Mouse (Mus musculus) embryonic stem cell, embryonic (primary cell): ENCODE results near the gene Prpf40a.

Experiments
- CTCF ChIA-PET, 4 experiments: fragments of 300-600 bp in 2 of 4; fragments of 350-600 bp in 2 of 4; sonication (Branson Sonifier 250); formaldehyde crosslinking; loops; one replicate each; lab custom pipeline; 2022; ENCODE audit warnings: inconsistent platforms in 2 of 4; lab: Charles Lee
- POLR2A ChIA-PET, 4 experiments: fragments of 300-600 bp in 2 of 4; fragments of 350-600 bp in 2 of 4; sonication (Branson Sonifier 250); formaldehyde crosslinking; loops; one replicate each; lab custom pipeline; 2022; ENCODE audit warnings: antibody characterized with exemption in 4 of 4, inconsistent platforms in 1 of 4; lab: Charles Lee

Prpf40a gene

DNA sequence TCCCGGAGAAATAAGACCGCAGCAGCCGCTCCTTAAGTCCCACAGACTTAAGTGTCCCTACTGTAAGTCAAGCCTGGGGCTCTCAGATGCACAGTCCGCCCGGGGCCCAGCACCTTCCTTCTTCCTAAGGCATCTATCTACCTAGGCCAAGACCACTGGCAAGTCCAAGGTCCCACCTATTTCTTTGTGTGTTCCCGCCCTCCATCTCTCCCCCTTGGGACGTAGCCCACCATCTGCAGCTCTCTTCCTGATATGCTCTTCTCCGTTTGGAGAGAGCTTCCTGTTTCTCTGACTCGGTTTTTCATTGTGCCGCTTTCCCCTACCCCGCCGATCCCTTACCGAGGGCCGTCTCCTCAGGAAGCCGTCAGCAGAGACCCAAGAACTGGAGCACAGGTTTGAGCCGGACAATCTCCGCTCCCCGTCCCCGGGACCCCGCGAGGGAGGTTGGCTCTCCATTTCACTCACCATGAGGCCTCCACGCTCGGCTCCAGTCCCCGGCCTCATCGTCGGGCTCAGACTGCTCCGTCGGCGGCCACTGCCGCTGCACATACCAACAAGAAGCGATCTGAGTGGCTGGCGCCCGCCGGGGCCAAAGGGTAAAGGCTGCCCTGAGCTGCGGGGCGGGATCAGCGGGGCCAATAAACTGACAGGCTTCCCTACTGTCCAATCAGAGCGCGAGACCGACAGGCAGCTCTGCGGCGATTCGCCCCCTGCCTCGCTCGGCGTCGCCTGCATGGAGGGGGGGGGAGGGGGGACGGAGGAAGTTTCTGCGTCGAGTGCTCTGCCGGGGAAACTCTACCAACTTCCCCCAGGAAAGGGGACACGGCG is at the start of gene Prpf40a:
Gene Prpf40a (minus strand): TSS at position 601 of the 828 bp plus-strand sequence.
- ChIA-PET POLR2A (interaction anchor here (0.5 to 6.6 kb wide), 84 partner anchors 9 to 1746 kb away, joined by 3 to 73 read pairs (median 4); partner anchors contain the start of genes Stam2 (in 3 of the 4) and Arl5a (in 2 of the 4)), CTCF (interaction anchor here in 3 of 4 experiments (0.6 to 1.0 kb wide), 5 partner anchors 69 to 434 kb away, joined by 3 to 8 read pairs (median 4); no protein-coding TSS in a partner anchor)

DNA sequence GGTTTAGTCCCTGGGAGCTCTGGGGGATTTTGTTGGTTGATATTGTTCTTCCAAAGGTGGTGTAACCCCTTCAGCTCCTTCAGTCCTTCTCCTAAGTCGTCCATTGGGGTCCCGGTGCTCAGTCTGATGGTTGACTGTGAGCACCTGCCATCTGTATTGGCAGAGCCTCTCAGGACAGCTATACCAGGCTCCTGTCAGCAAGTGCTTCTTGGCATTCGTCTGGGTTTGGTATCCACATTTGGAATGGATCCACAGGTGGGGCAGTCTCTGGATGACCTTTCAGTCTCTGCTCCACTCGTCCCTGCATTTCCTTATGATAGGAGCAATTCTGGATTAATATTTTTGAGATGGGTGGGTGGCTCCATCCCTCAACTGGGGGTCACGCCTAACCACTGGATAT is 31.2 kb upstream of the Prpf40a start:
- CTCF ChIA-PET: interaction anchor here in 1 of 4 experiments (1.0 kb wide), 1 partner anchor 465 kb away, joined by 3 read pairs; no protein-coding TSS in a partner anchor
- POLR2A ChIA-PET: interaction anchor here in 1 of 4 experiments (1.6 kb wide), 1 partner anchor 17 kb away, joined by 3 read pairs; no protein-coding TSS in a partner anchor

DNA sequence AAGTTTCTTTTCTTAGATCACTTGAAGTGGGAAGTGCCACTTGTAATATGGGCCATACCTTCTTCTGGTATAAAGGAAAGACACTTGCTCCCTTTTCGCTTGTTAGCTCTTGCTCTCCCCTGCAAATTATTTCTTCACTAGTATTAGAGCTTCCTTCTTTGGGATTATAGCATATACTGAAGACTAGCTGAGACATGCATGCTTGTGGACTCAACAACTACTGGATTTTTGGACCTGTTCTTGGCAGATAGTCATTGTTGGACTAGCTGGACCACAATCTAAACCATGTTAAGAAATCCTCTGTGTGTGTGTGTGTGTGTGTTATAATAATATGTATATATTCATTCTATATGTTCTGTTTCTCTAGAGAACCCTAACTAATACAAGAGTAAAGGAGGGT is 22.4 kb upstream of the Prpf40a start:
- POLR2A ChIA-PET: interaction anchor here in 3 of 4 experiments (0.6 to 1.9 kb wide), 4 partner anchors 18 to 421 kb away, joined by 4 to 5 read pairs (median 4); partner anchors contain the start of genes Arl6ip6 (in 2 of the 3) and Prpf40a (in 2 of the 3)
- CTCF ChIA-PET: no interaction called here

DNA sequence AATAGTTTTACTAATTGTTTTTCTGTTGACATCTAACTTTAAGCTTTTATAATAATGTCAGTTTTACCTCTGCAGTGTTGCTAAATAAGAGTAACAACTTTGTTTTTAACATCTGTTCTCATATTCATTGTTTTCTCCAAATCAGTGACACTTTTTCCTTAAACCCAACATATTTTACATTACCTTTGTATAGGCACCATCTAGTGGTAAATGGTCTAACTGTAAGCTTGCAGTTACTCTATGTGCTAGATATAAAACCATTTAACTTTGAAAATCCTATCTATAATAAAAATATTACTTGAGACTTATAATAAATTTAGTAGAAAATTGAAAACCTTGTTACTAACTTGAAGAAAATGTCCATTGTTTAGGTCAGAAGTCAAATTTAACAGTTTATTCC is 15.7 kb upstream of the Prpf40a start:
- POLR2A ChIA-PET: interaction anchor here in 2 of 4 experiments (1.2 to 4.9 kb wide), 5 partner anchors 9 to 61 kb away, joined by 3 to 29 read pairs (median 6); partner anchors contain the start of genes Arl6ip6 (in 2 of the 2) and Prpf40a (in 2 of the 2)
- CTCF ChIA-PET: no interaction called here

DNA sequence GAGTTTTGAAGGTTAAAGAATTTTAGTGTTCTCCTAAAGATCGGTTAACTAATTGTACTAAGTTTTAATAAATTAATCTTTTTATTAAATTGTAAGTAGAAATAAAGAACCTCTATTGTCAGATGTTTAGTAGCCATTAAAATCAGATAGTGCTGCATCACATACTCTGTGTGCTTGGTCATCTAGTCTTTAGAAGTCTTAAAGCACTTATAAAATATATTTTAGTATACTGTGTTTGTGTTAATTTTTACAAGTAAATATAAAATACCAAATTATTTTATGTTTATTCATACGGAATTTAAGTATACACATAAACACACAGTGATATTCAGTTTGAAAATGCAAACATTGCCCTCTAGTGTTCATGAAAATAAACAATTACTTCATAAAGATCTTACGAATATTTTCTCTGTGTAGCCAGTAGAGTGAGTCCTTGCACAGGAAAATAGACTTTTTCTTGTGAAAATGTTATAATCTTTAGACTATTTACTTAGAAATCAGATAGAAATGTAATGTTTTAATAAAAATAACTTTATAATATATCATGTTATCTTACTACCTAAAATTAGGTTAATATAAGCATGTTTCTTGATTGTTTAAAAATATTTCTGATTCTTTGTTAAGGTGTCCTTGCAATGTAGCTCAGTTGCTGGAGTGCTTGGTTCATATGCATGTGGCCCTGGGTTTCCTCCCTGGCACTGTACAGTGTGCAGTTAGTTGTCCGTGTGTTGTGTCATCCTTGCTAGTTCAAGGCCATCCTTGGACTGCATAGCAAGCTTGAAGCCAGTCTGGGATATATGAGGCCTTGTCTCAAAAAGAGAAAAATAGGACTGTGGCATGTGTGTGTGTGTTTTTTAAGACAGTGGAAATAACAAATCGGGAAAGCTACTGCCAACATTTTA is 13.5 kb upstream of the Prpf40a start:
- ChIA-PET CTCF (interaction anchor here in 1 of 4 experiments (0.7 kb wide), 1 partner anchor 96 kb away, joined by 3 read pairs; no protein-coding TSS in a partner anchor), POLR2A (interaction anchor here in 3 of 4 experiments (1.3 to 4.9 kb wide), 6 partner anchors 9 to 17 kb away, joined by 3 to 29 read pairs (median 7); partner anchors contain the start of genes Arl6ip6 (in 3 of the 3) and Prpf40a (in 3 of the 3))

DNA sequence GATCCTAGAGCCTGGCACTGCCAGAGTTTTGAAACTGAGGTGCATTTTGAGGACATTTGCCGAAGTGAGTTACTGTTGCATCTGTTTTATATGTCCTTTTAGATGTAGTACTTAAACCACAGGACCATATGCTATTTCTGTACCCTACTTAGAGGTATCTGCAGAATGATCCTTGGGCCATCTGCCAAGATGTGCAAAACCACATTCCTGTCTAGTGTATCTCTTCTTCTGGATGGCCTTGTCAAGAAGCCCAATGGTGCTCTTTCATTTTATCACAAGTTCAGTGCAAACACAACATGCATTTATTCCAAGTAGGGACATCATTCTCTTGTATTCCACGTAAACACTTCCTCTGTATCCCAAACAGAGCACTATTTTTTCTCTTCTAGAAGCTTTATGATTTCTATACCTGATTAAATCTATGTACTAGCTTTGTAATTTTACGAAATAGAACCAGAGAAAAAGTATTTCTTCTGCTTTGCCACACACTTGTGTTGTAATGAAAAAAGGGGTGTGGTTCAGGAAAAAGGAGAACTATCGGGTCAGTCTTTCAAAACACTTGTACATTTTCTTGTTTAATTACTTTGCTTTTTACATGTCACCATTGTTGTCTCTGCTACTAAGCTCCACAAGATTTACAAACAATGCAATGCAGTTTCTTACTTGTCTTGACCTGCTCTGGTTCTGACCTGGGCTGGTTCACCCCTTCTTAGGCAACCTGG is 9.2 kb upstream of the Prpf40a start:
- ChIA-PET CTCF (no interaction called here), POLR2A (interaction anchor here in 2 of 4 experiments (1.0 to 3.2 kb wide), 8 partner anchors 9 to 57 kb away, joined by 3 to 48 read pairs (median 4); partner anchors contain the start of genes Arl6ip6 (in 2 of the 2) and Prpf40a (in 2 of the 2))

DNA sequence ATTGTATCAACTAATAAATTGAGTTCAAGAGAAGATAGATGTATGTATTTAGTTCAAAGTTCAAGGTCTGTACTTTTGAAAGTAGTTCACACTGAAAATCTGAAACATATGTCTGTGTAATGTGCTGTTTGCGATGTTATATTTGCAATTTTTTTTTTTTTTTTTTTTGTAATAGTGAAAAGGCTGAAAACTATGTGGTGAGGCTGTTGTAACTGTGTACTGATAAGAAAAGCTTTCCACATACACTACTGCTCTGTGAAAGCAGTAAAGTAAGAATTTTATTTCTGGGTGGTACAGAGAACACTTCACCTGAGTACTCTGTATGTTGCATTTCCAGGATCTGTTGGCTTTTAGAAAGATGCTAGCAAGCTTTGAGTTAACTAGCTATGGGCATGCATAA is 8.1 kb upstream of the Prpf40a start:
- POLR2A ChIA-PET: interaction anchor here in 2 of 4 experiments (0.6 to 3.2 kb wide), 4 partner anchors 8 to 189 kb away, joined by 3 to 48 read pairs (median 12); partner anchors contain the start of genes Arl6ip6 (in 2 of the 2) and Prpf40a (in 2 of the 2)
- CTCF ChIA-PET: no interaction called here

DNA sequence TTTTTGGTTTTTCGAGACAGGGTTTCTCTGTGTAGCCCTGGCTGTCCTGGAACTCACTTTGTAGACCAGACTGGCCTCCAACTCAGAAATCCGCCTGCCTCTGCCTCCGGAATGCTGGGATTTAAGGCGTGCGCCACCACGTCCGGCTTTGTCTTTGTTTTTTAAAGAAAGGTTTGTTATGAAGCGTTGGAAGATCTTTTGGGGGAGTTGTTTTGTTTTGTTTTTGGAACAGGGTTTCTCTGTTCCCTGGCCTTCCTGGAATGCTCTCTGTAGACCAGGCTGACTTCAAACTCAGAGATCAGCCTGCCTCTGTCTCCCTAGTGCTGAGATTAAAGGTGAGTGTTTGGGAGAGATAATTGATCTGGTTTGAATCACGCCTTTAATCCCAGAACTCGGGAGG is 5.3 kb upstream of the Prpf40a start:
- ChIA-PET CTCF (no interaction called here), POLR2A (interaction anchor here in 2 of 4 experiments (0.6 to 2.2 kb wide), 5 partner anchors 9 to 423 kb away, joined by 3 to 17 read pairs (median 5); no protein-coding TSS in a partner anchor)

DNA sequence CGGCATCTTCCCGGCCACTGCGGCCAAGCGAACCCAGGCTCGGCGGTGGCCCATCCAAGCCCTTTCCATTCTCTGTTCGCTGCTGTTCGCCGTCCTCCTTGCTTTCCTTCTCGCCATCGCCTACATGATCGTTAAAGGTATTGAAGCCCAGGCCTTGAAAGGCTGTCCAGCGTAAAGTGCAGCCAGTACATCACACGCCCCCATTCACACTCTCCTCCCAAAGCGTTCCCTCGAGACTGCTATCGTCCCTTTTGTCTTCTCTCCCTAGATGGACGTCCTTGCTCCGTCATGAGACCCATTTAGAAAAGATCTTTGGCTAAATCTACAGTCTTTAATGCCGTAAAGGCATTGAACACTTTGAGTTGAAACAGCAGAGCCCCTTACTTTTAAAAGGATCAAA is 1.3 kb upstream of the Prpf40a start:
- ChIA-PET CTCF (no interaction called here), POLR2A (interaction anchor here in 2 of 4 experiments (2.3 to 5.5 kb wide), 5 partner anchors 8 to 234 kb away, joined by 13 to 73 read pairs (median 41); no protein-coding TSS in a partner anchor)

DNA sequence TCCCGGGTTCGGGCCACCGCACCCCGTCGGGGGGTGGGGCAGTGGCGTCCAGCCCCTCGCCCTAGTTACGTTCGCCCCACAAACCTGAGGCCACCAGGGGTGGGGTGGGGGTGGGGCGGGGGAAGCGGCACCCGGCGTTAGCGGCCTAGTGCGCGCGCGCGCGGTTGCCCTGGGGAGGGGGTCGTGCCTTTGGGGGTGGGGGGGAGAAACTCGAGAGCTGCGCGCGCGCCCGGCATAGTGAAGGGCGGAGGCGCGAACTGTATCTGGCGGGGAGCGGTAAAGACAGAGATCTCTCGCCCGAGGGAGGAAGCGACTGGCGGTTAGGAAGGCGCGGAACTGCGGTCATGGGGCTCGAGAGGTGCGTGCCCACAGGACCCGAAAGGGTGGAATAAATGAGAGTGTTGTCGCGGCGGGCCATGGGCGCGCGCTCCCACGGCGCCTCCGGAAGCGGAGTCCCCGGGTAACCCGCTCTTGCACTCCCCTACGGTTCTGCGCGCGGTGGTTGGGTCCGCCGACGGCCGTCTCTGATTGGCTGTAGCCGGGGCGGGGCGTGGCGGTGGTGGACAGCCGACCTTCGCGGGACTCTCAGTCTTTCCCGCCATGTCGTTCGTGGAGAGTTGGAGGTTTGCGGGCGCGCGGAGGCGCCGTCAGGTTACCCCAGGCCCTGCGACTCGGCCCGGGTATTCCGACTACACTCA is 588 bp upstream of the Prpf40a start, which contains the start of gene Arl6ip6:
Gene Arl6ip6 (plus strand): TSS at position 204 of the 698 bp plus-strand sequence.
- CTCF ChIA-PET: interaction anchor here in 3 of 4 experiments (0.6 to 1.0 kb wide), 5 partner anchors 70 to 435 kb away, joined by 3 to 8 read pairs (median 4); no protein-coding TSS in a partner anchor
- POLR2A ChIA-PET: interaction anchor here (0.6 to 6.6 kb wide), 67 partner anchors 9 to 1745 kb away, joined by 3 to 73 read pairs (median 5); partner anchors contain the start of genes Arl5a (in 2 of the 4) and Stam2 (in 2 of the 4)

DNA sequence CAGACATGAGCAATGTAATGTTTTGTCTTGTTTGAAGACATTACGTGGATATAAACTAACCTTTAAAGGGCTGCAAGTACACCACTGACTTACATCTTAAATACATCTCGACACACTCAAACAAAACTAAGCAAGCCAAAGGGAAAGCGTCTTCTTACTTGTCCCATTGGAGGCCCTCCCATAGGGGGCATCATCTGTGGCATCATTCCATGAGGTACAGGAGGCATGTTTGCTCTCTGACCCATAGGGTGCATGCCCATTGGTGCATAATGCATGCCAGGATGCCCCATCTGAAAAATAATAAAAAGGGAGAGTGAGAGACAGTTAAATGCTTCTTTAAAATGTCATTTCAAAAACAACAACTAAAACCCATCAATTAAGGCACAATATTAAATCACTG is 1.3 kb downstream of the Prpf40a start:
- CTCF ChIA-PET: no interaction called here
- POLR2A ChIA-PET: interaction anchor here (1.0 to 6.6 kb wide), 21 partner anchors 9 to 765 kb away, joined by 3 to 73 read pairs (median 8); partner anchors contain the start of genes Arl5a (in 2 of the 4) and Stam2 (in 1 of the 4)

DNA sequence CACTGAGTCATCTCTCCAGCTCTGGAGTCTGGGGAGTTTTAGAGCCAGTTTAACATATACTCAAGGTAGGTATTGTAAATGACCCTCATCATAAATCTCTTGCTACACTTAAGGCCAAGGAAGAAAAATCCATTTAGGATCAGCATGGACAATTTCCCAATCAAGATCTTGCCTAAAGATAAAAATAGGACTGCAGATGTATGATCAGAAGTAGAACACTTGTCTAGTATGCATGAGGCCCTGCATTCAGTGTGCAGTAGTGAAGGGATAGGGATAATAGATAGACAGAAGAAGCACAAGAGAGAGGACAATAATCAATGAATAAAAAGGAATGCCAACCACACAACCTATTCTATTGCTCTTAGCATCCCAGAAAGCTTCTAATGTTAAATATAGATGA is 11.2 kb downstream of the Prpf40a start:
- CTCF ChIA-PET: no interaction called here

DNA sequence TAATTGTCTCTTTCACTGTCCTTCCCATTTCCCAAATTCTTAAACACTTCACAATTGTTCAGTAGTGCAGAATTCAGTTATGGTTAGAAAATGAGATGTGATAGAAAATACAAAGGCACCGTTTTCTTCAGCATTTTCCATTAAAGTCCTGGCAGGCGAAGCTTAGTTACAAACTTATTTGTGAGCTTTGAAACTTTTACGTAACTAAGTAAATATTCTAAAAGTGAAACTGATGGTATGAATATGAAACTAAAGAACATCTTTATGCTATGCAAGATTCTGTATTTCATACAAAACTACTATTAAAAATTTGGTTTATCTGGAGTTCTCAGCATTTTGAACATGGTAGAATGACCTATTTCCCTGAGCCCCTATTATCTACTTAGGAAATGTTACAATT is 12.1 kb downstream of the Prpf40a start:
- ChIA-PET CTCF (no interaction called here), POLR2A (interaction anchor here in 1 of 4 experiments (0.6 to 5.0 kb wide), 3 partner anchors 11 to 374 kb away, joined by 3 to 73 read pairs (median 11); partner anchors contain the start of genes Arl6ip6 and Prpf40a)

More for the DNA sequence above, 11.2 kb downstream of the Prpf40a start:
- POLR2A ChIA-PET: interaction anchor here (0.7 to 5.0 kb wide), 8 partner anchors 10 to 437 kb away, joined by 3 to 73 read pairs (median 6); partner anchors contain the start of genes Prpf40a (in 4 of the 4) and Arl6ip6 (in 3 of the 4)

DNA sequence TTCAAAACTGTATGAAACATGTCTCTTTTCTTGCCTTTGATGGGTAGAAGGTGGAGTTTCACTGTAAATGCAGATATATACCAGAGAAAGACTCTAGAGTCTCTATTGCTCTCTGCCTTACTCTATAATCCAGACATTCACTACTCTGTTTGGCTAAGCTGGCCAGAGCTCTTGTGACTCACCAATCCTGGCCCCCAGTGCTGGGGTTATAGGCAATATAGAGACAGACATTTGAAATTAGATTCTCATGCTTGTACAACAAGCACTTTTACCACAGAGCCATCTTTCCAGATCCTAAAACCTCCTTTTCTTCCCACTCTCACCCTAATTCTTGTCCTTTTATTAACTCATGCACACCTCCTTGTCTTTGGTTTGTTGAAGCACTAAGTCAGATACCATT is 17.1 kb downstream of the Prpf40a start:
- ChIA-PET POLR2A (interaction anchor here in 2 of 4 experiments (0.7 to 1.0 kb wide), 2 partner anchors 17 to 31 kb away, joined by 3 to 4 read pairs; partner anchors contain the start of genes Arl6ip6 (in 1 of the 2) and Prpf40a (in 1 of the 2)), CTCF (no interaction called here)

DNA sequence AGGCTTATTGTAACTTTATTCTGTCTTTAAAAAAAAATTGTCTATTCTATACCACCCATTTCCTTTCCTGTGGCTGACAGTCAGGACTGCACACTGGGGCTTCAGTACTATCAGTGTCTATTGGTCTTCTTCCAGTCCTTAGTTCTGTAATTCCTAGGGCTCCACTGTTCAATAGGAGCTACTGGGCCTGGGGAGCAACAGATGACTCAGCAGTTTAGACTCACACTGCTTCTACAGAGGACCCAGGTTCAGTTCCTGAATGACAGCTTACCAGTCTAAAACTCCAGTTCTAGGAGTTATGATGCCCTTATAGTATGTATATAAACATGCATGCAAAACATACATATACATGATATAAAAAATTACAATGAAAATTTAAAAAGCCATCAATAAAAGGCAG is 44.2 kb downstream of the Prpf40a start:
- ChIA-PET POLR2A (interaction anchor here in 1 of 4 experiments (2.3 kb wide), 1 partner anchor 44 kb away, joined by 11 read pairs; the partner anchor contains the start of genes Arl6ip6 and Prpf40a), CTCF (interaction anchor here in 1 of 4 experiments (1.0 kb wide), 1 partner anchor 390 kb away, joined by 3 read pairs; no protein-coding TSS in a partner anchor)

DNA sequence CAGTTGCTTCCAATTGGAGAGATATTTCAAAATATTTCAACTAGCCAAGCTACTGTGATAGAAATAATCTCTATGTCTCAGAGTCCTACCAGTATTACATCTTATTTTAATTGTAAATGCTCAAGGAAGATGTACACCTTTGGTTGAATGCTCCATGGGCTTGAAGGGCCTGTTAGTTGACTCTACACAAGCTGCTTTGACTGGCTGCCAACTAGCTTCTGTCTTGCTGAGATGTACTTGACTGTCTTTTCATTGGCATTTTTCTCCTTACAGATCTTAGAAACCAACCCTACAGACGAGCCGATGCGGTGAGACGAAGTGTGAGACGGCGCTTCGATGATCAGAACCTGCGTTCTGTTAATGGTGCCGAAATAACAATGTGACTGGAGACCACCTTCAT is 59.5 kb downstream of the Prpf40a start:
- POLR2A ChIA-PET: interaction anchor here in 1 of 4 experiments (1.3 kb wide), 1 partner anchor 9 kb away, joined by 3 read pairs; no protein-coding TSS in a partner anchor
- CTCF ChIA-PET: interaction anchor here in 1 of 4 experiments (1.9 kb wide), 1 partner anchor 10 kb away, joined by 4 read pairs; no protein-coding TSS in a partner anchor
